Mouse (Mus musculus): Measurements from ENCODE around the gene Gjd3.
A peak's percentile ranks its signal among the peaks of the same experiment; 100 is the strongest.
"Not testable (repeated sequence)": the region's sequence is repeated elsewhere in the genome, so short reads cannot be mapped to it uniquely, and the experiment has no call there.

Gjd3 gene

DNA sequence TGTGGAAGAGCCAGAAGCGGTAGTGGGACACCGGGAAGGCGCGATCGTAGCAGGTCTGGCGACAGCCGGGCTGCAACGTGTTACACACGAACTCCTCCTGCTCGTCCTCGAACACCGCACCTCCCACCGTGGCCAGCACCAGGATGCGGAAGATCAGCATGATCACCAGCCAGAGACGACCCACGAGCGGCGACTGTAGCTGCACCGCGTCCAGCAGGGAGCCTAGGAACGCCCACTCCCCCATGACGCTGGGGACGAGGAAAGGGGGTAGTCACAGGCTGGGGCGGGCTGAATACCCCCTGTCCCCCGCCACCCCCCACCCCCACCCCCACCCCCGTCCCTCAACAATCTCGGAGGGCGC lies at the start of gene Gjd3:
Gjd3 (minus strand) TSS at position 244 of the 361 bp plus-strand sequence.
- no peak for DNase-seq (ENCODE audit: low spot score)

DNA sequence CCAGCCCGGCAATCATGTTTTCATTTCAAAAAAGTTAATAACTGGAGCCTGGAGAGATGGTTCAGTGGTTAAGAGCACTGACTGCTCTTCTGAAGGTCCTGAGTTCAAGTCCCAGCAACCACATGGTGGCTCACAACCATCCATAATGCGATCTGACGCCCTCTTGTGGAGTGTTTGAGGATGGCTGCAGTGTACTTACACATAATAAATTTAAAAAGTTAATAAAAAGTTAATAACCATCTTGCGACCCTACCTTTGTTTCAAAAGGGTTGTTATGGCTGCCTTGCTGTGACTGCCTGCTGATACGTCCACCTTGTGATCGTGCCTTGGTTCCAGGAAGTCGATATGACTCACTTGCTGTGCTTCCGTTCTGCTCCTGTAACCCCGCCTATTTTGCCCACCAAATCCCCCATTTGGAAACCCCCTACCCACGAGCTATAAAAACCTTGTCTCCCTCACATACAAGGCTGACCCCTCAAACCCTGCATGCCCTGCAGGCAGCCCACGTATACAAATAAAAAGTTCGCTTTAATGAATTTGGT lies 44.2 kb upstream of the Gjd3 start:
- no peak for DNase-seq (ENCODE audit: low spot score)

DNA sequence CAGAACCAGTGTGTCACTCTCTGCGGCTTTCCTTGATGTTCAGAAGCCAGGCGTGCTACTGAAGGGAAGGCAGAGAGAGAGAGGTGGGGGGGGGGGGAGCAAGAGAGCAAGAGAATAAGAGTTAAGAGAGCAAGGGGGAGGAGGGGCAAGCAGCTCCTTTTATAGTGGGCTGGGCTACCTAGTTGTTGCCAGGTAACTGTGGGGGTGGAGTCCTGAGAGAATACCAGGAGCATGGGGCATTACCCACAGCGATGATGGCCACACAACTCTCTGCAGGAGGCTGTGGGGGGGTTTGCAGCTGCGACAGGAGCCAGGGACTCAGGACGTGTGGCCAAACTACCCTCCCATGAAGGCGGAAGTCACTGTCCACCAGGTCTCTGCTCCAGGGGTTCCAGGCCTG lies 43.1 kb upstream of the Gjd3 start:
- DNase-seq (ENCODE audit: low spot score), result no peak

DNA sequence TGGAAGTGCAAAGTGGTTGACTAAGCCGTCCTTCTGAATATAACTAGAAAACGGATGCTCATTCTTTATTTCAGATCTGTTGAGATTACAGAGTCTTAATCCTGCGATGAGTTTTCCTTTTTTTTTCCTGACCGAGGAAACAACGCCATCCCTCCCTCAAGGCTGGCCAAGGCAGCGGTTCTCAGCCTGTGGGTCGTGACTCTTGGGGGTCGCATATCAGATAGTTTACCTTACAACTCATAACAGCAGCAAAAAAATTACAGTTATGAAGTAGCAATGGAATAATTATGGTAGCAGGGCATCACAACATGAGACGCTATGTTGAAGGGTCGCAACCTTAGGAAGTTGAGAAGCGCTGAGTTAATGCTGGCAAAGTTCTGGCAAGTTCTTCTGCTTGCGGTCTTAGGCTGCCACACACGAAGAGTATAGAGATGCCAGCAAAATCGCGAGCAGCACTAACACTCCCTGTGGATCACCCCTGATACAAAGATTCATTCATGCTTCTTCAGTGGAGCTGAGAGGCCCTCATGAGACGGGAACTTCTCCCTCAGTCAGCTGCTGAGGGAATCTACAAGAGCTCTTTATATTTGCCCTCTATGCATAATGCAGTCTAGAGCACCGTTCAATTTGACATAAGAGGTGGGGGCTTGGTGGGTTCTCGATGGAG lies 41.8 kb upstream of the Gjd3 start:
- DNase-seq (ENCODE audit: low spot score), result no peak

DNA sequence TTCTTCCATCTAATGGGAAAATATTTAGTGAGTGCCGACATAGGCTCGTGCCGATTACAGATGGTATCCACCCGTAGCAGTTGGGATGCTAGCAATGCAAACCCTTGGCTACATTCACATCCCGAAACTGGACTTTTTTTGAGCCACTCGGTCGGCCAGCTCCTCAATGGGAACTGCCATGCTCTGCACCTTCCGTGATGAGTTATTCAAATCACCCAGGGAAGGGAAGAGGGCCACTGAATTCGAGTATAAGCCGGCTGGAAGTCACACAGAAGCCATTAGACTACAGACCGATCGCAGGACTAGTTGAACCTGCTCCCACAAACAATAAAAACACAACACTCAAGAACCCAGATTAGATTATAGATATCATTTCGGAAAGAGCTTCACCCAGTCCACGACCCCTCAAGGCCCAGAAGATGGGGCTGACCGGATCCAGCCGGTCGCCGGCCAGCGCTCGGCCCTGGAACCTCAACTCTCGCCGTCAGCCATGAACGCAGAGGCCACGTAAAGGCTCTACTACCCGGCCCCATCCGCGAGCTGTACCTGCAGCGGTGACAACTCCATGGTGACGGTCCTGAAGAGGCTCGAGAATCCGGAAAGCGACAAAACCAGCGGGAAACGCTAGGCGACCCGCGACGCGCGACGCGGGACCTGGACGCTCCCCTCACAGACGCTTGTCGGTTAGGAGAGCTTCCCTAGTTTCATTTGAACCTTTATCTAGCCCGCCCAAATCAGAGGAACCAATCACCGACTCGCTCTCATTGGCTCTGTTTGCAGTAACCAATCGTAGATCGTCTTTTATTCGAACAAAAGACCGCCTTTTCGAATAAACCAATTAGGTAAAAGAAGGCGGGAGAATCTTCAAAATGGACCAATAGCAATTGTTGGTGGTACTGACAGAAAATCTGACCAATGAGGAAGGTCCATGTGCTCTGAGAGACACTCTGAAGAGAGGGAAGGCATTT lies 41.0 kb upstream of the Gjd3 start, which contains the start of gene Top2a:
Top2a (minus strand) TSS at position 690 of the 968 bp plus-strand sequence.
- DNase-seq (ENCODE audit: low spot score), result peak; percentile 98

DNA sequence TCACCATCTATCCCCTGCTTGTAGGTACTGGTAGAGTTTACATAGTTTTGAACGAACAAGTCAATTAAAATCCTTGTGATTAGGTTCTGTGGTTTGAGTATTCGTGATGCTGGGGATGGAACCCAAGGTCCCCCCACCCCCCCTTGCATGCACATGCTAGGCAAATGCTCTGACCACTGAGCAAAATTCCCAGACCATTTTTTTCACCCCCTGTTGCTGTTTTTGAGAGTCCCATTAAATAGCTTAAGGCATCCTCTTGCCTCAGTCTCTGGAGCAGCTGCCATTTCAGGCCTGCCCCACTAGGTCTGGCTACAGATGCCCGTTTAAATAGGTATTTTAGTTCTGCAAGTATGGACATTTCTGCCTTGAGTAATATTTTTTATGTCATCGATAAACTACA lies 40.3 kb upstream of the Gjd3 start:
- no peak for DNase-seq (ENCODE audit: low spot score)

DNA sequence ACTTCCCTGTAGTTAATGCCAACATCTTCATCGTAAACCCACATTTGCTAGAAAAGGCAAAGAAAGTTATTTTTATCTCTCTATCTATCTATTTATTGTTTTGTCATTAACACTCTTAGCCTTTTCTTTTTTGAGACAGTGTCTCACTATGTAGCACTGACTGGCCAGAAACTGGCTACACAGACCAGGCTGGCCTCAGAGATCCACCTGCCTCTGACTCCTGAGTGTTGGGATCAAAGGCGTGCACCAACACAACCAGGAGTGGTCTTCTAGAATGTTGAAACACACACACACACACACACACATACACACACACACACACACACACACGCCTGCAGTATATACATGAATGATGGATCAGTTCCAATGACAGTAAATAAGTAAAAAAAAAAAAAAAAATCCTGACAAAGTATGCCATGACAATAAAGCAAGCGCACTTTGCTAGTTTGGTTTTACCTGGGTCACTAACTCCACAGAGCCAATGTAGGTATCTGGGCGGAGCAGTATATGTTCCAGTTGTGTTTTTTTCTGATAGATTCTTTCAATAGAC lies 39.6 kb upstream of the Gjd3 start:
- DNase-seq (ENCODE audit: low spot score), result no peak

DNA sequence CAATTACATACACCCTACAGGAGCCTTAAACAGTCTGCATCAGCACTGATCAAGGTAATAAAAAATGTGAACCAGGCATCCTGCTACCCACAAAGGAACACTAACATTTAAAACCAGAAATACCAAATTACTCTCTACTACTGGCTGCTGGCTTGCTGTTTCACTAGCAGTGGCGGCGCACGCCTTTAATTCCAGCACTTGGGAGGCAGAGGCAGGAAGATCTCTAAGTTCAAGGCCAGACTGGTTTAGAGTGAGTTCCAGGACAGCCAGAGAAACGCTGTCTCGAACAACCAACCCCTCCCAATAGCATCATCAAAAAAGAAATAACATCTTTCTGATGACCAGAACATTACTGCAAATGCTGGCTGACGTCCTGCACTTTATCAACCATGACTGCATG lies 37.0 kb upstream of the Gjd3 start:
- DNase-seq (ENCODE audit: low spot score), result no peak

DNA sequence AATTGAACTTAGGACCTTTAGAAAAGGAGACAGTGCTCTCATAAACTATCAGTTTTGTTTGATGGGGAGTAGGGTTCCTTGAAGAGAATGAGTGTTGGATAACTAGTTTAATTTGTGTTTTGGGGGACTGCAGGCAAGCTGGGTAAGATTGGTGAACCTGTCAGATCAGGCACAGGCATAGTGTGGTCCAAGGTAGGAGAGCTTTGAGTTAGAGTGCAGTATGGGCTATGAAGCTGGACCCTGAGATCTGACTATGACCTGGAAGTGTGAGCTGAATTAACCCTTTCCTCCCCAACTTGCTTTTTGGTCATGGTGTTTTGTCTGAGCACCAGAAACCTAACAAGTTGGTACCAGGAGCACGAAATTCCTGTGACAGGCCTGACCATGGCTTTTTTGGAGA lies 31.0 kb upstream of the Gjd3 start:
- no peak for DNase-seq (ENCODE audit: low spot score)

DNA sequence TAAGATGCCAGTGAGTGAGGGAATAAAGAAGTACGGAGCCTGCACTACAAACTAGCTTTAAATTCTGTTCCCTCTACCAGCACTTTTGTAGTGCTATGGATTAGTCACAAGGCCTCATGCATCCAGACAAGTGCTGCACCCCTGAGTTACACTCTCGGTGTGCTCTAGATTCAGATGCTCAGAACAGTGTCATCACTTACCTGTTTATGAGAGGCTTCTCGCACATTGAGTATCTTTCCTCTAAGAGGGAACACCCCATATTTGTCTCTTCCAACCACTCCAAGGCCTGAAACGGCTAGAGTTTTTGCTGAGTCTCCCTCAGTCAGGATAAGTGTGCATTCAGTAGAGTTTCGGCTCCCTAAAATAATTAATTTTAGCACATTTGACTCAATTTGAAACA lies 27.9 kb upstream of the Gjd3 start:
- no peak for DNase-seq (ENCODE audit: low spot score)

DNA sequence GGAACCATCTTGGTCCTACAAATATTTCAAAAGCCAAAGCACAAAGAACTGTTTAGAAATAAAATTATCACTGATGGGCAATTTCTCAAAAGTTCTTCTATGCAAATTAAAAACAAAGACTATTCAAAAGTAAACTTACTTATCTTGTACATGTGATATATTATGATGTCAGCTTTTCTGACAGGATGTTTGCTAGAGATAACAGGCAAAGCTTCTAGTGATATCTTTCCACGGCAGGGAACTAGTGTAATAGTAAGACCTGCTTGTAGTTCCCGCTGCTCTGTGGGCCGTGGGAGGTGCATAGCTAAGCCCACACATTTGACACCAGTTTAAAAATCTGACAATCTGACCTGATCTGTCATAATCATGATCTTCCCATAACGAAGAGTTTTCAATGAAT lies 27.3 kb upstream of the Gjd3 start:
- DNase-seq (ENCODE audit: low spot score), result no peak

DNA sequence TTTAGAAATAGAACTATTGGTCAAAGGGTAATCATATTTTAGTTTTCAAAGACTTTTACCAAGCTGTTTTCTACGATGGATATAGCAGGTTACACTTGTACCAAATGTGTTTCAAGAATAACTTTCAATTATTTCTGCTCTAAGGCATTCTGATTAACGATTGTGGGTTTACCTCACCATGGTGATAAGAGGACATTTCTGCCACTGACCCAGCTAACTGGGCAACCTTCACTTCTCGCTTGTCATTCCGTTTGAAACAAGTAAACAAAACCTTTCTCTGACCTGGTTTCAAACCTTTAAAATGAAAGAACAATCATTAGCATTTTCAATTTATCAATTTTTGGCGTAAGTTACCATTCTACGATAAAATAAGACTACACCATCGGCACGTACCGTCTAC lies 24.0 kb upstream of the Gjd3 start:
- no peak for DNase-seq (ENCODE audit: low spot score)

DNA sequence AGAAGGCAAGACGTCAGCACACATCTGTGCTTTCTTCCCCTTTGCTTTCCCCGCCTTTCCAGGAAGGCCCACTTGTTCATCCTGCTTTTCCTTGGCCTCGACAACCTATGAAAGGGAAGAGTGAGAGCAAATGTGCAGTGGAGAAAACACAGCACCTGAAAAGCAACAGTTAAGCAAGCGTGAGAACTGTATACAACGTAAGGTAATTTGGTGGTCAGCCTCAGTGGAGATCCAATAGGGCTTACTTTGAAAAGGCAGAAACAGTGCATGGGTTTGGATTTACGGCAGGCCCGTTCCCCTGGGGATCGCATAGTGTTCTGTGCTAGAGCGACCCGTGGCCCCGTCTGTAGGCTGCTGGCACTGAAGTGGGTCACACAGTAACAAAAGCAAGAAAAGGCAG lies 16.4 kb upstream of the Gjd3 start:
- DNase-seq (ENCODE audit: low spot score), result no peak

DNA sequence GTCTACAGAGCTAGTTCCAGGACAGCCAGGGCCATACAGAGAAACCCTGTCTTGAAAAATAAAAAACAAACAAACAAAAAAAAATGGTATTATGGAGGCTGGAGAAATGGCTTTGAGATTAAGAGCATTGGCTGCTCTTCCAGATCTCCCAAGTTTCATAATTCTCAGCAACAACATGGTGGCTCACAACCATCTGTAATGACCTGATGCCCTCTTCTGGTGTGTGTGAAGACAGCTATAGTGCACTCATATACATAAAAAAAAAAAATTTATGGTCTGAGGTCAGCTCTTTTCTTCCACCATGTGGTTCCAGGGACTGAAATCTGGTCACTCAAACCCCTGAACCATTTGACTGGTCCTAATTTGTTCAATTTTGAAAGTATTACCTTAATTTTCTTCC lies 16.0 kb upstream of the Gjd3 start:
- no peak for DNase-seq (ENCODE audit: low spot score)

DNA sequence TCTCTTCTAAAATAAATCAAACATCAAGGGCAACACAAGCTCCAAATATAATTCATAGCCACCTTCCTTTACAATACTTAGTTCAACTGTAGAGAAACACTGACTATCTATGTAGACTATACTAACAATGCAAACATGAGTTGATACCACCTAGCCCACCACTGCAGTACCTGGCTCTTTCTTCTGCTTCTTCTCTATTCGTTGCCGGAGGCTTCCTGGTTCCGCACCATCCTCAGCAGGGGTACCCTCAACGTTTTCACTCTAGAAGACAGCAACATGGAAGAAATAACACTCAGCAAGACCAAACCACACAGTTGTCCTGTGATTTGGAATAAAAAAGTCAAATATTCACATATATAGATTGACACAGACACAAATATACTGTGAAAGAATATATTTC lies 14.8 kb upstream of the Gjd3 start:
- no peak for DNase-seq (ENCODE audit: low spot score)

DNA sequence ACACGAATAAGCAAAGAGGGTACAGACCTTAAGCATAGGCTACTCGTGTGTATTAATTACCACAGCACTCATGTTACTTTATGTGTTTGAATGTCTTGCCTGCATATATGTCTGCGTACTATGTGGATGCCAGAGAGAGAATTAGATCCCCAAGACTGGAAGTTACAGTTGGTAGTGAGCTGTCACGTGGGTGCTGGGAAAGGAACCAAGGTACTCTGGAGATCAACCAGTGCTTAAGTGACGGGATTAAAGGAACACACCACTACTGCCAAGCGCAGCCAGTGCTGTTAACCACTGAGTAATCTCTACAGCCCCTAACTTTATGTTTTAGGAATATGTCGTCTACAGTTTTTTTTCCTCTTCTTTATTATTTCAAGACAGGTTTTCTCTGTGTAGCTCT lies 13.2 kb upstream of the Gjd3 start:
- DNase-seq (ENCODE audit: low spot score), result no peak

DNA sequence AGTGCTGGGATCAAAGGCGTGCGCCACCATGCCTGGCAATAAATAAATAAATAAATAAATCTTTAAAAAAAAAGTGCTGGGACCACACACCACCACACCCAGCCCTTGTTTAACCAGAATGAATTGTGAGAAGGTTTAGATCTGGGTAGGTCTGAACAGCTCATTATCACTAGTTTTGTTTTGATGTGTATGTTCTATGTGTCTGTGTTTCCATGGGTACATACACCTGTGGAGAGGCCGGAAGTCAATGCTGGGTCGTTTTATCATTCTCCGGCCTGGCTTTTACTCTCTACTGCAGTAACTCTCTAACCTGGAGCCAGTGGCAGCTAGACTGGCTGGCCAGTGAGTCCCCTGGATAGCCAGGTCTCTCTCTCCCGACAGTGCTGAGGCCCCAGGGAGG lies 8.1 kb upstream of the Gjd3 start:
- no peak for DNase-seq (ENCODE audit: low spot score)

DNA sequence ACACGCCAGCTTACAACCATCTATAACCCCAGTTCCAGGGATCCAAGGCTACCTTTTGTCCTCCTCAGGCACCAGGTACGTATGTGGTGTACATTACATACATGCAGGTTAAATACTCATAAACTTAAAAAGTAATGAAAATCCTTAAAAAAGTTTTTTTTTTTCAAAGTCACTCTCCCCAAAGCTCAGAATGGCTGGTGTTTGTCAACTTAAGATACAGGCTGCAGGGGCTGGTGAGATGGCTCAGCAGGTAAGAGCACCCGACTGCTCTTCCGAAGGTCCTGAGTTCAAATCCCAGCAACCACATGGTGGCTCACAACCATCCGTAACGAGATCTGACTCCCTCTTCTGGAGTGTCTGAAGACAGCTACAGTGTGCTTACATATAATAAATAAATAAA lies 5.4 kb upstream of the Gjd3 start:
- DNase-seq (ENCODE audit: low spot score), result not testable (repeated sequence)

DNA sequence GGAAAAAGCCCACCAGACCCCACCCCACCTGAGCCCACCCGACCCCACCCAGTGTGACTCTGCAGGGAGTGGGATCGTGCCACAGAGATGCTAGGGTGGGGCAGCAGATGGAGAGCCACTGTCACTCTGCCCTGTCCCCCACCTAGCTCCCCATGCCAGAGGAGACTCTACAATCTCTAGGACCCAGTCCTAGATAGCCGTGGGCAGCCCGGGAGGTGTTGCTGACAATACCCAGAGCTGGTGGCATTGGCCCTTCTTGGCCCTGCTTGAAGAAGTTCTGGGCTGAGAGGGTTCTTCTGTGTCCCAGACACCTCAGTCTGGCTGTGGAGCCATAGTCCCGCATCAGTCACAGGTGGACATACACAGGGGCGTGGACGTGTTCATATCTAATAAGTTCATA lies 2.7 kb upstream of the Gjd3 start:
- DNase-seq (ENCODE audit: low spot score), result no peak

DNA sequence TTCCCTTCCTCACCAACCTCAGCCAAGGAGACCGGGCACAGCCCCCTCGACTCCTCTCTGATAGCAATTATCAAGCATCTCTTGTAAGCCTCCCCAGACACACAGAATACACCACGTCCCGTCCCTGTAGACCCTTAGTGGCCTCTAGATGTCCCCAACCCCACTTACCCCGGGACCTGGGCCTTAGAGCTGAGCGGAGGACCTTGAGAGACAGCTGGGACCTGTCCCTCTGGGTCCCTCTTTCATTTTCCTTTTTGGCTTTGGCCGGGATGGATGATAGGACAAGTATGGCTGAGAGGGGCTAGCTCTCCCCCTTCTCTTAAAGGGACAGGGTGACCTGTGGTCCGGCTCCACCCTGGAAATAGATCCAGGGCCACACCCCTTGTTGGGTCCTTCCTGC lies 735 bp upstream of the Gjd3 start:
- no peak for DNase-seq (ENCODE audit: low spot score)

DNA sequence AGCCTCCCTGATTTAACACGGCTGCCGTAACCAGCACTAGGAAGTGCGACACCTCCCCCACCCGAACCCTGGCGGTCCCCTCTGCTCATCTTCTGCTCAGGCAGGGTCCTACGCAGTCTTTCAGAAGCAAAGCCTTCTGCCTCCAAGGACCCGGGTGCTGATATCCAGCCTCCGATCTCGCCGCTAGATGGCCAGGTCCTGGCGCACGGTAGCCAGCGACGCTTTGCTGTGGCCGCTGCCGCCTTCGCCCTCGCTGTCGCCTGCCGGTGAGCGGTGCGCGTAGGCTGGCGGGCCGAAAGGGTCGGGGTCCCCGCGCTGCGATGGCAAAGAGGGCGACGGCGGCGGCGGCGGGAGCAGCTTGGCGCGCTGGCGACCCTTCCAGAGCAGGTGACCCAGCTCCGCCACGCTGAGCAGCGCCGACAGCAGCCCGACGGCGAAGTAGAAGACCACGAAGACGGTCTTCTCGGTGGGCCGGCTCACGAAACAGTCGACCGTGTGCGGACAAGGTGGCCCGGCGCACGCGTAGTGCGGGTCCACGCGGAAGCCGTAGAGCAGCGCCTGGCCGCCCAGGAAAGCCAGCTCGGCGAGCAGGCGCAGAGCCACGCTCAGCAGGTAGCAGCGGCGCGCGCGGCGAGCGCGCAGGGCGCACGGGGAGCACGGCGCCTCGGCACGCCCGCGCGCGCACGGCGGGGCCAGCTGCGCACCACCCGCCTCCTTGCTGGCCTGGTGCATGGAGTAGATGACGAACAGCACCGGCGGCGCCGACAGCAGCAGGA lies 631 bp downstream of the Gjd3 start:
- no peak for DNase-seq (ENCODE audit: low spot score)
